Mouse (Mus musculus) monocyte, adult 5-6 weeks (primary cell): ENCODE results near the gene Arpc1b. TPM values are rescaled to one million over a fixed set of nuclear protein-coding genes. Genes with fewer than 3 reads are reported as not detected.
"Not testable (repeated sequence)": the region's sequence is repeated elsewhere in the genome, so short reads cannot be mapped to it uniquely, and the experiment has no call there.

ENCODE experiments used
- ATAC-seq: fragments of 153-309, 156-312 bp; replicated peaks from 2 replicates; pipeline ENCODE4 v1.8.0; 2017; ENCODE audit warnings: mild to moderate bottlenecking; ENCODE audit not compliant: low TSS enrichment, insufficient number of reproducible peaks, severe bottlenecking, poor library complexity, low FRiP score
- total RNA-seq: library from RNA; stranded (forward); fragments of 200-1000, 200-491, 200-594 nt; gene quantifications from 3 replicates; pipeline ENCODE4 v1.2.3, GENCODE M21; 2017

Arpc1b gene
- total RNA-seq, 1 experiment from 2014 or later = 406 TPM

GRCm38 (mm10) chr5:145110401-145110800, 3.6 kb upstream of the Arpc1b start:
- no peak for ATAC-seq

GRCm38 (mm10) chr5:145112566-145112965, 1.4 kb upstream of the Arpc1b start:
- ATAC-seq = no peak

- ATAC-seq = no peak
Measured at GRCm38 (mm10) chr5:145113416-145113815, 599 bp upstream of the Arpc1b start.

- ATAC-seq = peak; percentile 65
Measured at GRCm38 (mm10) chr5:145114606-145115473, 825 bp downstream of the Arpc1b start.

DNA sequence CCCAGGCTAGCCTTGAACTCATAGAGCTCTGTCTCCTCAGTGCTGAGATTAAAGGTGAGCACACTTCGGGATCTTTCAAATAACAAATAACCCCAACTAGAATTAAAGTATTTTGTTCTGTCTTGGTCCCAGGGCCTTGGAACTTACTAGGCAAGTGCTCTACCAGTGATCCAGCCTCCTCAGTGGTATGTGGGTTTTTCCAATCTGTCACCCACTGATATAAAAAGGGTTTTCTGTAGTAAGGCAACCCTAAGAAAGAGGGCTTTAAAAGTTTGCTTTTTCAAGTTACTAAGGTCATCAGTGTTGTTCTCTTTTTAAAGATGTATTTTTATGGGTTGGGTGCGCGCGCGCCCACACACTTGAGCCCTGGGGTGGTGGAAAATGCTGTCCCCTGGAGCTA, 1.7 kb downstream of the Arpc1b start:
- no peak for ATAC-seq

DNA sequence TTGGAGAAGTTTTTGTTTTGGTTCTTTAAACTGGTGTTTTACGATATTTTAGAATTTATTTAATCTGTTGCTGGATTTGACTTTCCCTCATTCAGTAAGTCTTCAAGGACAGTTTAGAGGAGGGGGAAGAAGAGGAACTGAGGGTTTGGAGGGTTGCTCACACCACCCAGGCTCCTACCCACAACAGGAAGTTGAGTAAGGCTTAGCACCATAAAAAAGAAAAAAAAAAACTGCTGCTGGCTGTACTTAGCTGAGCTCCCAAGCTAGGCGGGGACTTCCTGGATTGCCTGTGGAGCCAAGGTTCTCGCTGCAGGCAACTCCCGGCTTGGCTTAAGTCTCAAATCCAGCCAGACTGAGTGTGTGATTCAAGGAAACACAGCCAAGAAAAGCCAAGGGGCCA, 2.3 kb downstream of the Arpc1b start:
- peak; percentile 37 for ATAC-seq

DNA sequence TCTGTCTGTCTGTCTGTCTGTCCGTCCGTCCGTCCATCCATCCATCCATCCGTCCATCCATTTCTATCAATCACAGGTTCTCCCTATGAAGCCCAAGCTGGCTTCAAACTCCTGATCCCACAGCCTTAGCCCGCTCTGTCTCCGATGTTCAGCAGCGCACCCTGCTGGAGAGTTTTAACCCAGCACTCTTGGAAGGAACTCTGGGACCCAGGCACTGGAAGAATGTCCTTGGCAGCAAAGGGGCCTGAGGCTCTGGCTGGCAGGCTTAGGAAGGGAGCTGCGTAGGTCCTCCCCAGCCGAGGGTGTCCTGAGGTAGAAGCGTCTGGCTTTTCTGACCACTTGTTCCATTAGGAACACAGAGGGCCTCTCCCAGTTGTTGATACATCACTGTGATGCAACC, 2.9 kb downstream of the Arpc1b start:
- ATAC-seq = no peak

DNA sequence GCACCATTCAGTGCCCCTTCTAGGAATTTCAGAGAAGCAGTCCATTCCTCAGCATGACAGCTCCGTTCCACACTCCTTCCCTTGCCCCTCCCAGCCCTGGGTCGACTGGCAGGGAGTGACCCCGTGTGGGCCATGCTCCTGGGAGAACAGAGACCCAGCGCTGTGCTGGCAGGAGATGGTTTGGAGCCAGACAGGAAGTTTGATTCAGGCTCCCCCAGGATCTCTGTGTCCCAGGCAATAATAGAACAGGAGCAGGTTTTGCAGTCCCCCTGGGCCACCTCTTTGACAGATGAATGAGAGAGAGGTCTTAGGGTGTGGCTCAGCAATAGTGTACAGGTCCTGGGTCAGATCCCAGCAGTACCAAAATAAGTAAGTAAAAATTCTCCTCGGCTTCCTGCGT, 4.0 kb downstream of the Arpc1b start:
- no peak for ATAC-seq

GRCm38 (mm10) chr5:145118461-145118860, 4.4 kb downstream of the Arpc1b start:
- ATAC-seq = no peak

DNA sequence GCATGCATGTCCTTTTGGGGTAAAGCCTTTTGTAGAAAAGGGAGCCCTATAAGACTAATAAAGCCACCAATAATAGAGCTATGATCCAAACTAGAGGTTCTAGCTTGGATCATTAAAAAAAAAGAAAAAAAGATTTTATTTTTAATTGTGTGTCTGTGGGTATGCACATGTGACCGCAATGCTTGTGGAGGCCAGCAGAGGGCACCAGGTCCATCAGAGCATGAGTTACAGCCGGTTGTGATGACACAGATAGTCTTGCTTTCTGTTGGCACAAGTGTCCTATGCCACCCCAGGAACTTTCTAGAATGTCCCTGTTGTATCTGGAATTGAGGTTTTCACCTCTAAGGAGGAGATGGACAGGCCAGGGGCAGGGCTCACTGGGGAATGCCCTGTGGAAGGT, 5.4 kb downstream of the Arpc1b start:
- ATAC-seq = no peak

DNA sequence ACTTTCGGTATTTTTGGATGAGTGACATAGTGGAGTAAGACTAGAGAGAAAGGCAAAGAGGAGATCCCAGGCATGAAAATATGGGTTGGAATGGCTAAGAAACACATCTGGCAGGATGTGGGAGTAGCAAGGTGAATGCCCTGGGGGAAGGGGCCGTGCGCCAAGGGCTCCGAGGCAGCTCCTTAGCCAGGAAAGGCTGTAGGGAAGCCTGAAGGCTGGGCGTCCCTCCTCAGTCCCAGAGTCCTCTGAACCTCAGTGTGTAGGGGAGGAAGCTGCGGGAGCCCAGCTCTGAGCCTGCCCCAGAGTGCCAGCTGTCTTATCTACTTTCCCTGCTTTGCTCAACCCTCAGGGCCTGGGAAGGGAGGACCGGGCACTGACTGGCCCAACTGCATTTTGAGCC, 6.9 kb downstream of the Arpc1b start:
- ATAC-seq = no peak

GRCm38 (mm10) chr5:145123396-145123795, 9.4 kb downstream of the Arpc1b start:
- ATAC-seq = no peak

GRCm38 (mm10) chr5:145126580-145126979, 12.6 kb downstream of the Arpc1b start:
- ATAC-seq = no peak

DNA sequence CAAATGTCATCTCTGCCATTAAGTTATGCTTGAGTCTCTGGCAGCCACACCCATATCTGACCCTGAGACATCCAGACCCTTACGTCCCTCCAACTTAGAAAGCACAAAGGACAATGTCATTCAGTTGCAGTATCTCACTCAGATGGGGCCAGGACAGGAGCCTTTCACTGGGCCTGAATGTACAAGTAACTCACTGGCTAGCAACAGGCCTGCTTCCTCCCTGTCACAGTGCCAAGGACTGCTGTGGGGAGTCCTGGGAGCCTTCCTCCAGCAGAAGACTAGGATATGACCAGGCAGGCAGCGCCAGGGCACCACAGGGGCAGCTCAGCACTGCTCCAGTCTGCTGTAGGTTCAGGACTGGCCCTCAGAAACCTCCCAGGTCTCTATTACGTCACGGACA, 15.1 kb downstream of the Arpc1b start:
- no peak for ATAC-seq

DNA sequence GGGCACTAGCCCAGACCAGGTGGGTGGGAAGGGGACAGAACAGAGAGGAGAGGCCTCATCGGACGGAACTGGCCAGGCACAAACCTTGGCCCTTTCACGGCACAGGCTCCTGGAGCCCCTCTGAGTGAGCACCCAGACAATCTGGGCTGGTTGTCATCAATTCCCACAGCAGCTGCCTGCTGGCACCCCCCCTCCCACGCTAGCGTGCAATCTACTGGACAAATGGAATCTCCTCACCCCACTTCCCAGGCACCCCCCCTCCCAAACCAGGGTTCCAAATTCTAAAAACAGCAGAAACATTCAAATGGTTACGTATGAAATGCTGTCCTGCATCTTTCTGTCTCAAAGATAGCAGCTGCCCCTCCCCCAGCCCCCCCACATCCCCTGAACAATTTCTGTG, 15.8 kb downstream of the Arpc1b start:
- ATAC-seq = not testable (repeated sequence)

- ATAC-seq = no peak
Measured at GRCm38 (mm10) chr5:145130191-145130590, 16.2 kb downstream of the Arpc1b start.

DNA sequence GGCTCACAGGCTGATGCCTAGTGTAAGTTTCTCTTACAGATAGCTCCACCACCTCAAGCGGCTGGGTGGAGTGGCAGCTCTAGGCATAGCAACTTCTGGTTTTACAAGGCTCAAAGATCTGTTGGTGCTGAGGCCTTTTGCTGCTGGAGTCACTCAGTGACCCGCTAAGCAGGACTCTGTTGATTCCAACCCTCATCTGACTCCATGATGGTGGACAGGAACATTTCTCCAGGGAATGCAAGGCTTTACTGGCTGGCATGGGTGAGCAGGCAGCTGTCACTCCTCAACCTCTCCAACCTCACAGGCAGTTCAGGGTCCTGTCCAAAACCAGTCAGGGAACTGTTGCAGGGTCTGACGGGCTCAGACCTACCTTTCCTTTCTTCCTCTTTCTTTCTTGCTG, 17.0 kb downstream of the Arpc1b start:
- ATAC-seq = no peak

DNA sequence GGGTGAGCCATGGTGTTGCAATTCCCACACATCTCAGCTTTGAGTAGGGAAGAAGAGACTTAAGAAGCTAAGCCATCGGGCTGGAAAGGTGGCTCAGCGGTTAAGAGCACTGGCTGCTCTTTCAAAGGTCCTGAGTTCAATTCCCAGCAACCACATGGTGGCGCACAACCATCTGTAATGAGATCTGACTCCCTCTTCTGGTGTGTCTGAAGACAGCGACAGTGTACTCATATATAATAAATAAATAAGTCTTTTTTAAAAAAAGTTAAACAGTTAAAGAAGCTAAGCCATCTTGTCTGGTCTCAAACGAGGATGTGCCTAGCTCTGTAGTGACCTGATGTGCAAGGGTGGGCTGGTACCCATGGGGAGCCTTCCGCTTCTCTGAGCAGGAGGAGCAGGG, 19.3 kb downstream of the Arpc1b start:
- not testable (repeated sequence) for ATAC-seq

- ATAC-seq = no peak
Measured at GRCm38 (mm10) chr5:145138836-145139235, 24.8 kb downstream of the Arpc1b start.

- peak; percentile 81 for ATAC-seq
Measured at GRCm38 (mm10) chr5:145139571-145140519, 25.8 kb downstream of the Arpc1b start, which contains the start of the genes Pdap1 and Bud31. TSS of gene Pdap1 (minus strand) at chr5:145140238. TSS of gene Bud31 (plus strand) at chr5:145140362.
